Mouse (Mus musculus) thymus, postnatal 4 days (tissue): ENCODE measurements around the gene Zfp212.
"Not testable (repeated sequence)": the region's sequence is repeated elsewhere in the genome, so short reads cannot be mapped to it uniquely, and the experiment has no call there.

ENCODE experiments used
- DNase-seq: peaks from one replicate; pipeline ENCODE4 v3.0.0; 2021

Gene Zfp212

GRCm38 (mm10) chr6:47943021-47943691 lies 22.9 kb downstream of the Zfp212 start:
- DNase-seq: peak; percentile 85

- DNase-seq: no peak
Observed at GRCm38 (mm10) chr6:47943721-47944120, 23.4 kb downstream of the Zfp212 start.

GRCm38 (mm10) chr6:47947388-47947787 lies 27.1 kb downstream of the Zfp212 start:
- DNase-seq: no peak

GRCm38 (mm10) chr6:47953191-47953726 lies 33.0 kb downstream of the Zfp212 start, which contains the start of gene Zfp956:
Gene Zfp956 (plus strand): TSS chr6:47953390.
- peak; percentile 95 for DNase-seq

- DNase-seq: no peak
Observed at GRCm38 (mm10) chr6:47954425-47954824, 34.1 kb downstream of the Zfp212 start.

- DNase-seq: no peak
Observed at GRCm38 (mm10) chr6:47957816-47958215, 37.5 kb downstream of the Zfp212 start.

- DNase-seq: no peak
Observed at GRCm38 (mm10) chr6:47960685-47961421, 40.6 kb downstream of the Zfp212 start.

GRCm38 (mm10) chr6:47963051-47963450 lies 42.8 kb downstream of the Zfp212 start:
- DNase-seq: no peak

GRCm38 (mm10) chr6:47968166-47968565 lies 47.9 kb downstream of the Zfp212 start:
- not testable (repeated sequence) for DNase-seq

- DNase-seq: peak; percentile 52
Observed at GRCm38 (mm10) chr6:47974599-47974998, 54.3 kb downstream of the Zfp212 start.

- peak; percentile 79 for DNase-seq
Observed at GRCm38 (mm10) chr6:47978897-47979368, 58.7 kb downstream of the Zfp212 start.
